Mouse (Mus musculus) hindbrain, embryonic 13.5 days (tissue): Measurements from ENCODE around the gene Lrig1. TPM values are rescaled to one million over a fixed set of nuclear protein-coding genes. Genes with fewer than 3 reads are reported as not detected.

Experiments
- ATAC-seq: fragments of 200-750 bp; cut with Nextera tagmentation; 2 replicates; pipeline ENCODE4 v1.8.0; 2017; ENCODE audit warnings: moderate TSS enrichment; ENCODE audit not compliant: low FRiP score
- H3K27ac ChIP-seq: fragments of 300-500 bp; sonication (generic); 2 replicates; pipeline ENCODE4 v1.5.1; 2015; ENCODE audit warnings: inconsistent platforms, mild to moderate bottlenecking, moderate library complexity
- H3K27me3 ChIP-seq: fragments of 300-500 bp; sonication (generic); 2 replicates; pipeline ENCODE4 v1.6.1; 2015; ENCODE audit warnings: mild to moderate bottlenecking, inconsistent platforms
- H3K36me3 ChIP-seq: fragments of 300-500 bp; sonication (generic); 2 replicates; pipeline ENCODE4 v1.6.1; 2015; ENCODE audit warnings: mild to moderate bottlenecking, inconsistent platforms
- H3K4me1 ChIP-seq: fragments of 300-500 bp; sonication (generic); replicated peaks from 2 replicates; pipeline ENCODE4 v1.6.1; 2015; ENCODE audit warnings: inconsistent platforms
- H3K4me2 ChIP-seq: fragments of 300-500 bp; sonication (generic); 2 replicates; pipeline ENCODE4 v1.6.1; 2015; ENCODE audit warnings: inconsistent platforms, mild to moderate bottlenecking, moderate library complexity
- H3K4me3 ChIP-seq: fragments of 300-500 bp; sonication (generic); 2 replicates; pipeline ENCODE4 v1.5.1; 2015; ENCODE audit warnings: mild to moderate bottlenecking, inconsistent platforms
- H3K9ac ChIP-seq: fragments of 300-500 bp; sonication (generic); 2 replicates; pipeline ENCODE4 v1.6.1; 2015; ENCODE audit warnings: mild to moderate bottlenecking, inconsistent platforms
- H3K9me3 ChIP-seq: fragments of 300-500 bp; sonication (generic); 2 replicates; pipeline ENCODE4 v1.6.1; 2016; ENCODE audit warnings: inconsistent platforms
- WGBS: fragments of 180-500 bp; shearing (Covaris S2); methylation state at CpG from one replicate; pipeline ENCODE4 v1.1.7; 2015; 5-methylcytosine and 5-hydroxymethylcytosine counted together
- polyA plus RNA-seq: library from polyadenylated mRNA; unstranded; fragments of >200 nt; fragmentation: Nextera tagmentation; extraction: Ambion mirVana; gene quantifications from 2 replicates; pipeline ENCODE4 v1.2.1, GENCODE M21; 2015

Lrig1 gene
- polyA plus RNA-seq, 1 experiment from 2014 or later = 12.5 TPM

DNA sequence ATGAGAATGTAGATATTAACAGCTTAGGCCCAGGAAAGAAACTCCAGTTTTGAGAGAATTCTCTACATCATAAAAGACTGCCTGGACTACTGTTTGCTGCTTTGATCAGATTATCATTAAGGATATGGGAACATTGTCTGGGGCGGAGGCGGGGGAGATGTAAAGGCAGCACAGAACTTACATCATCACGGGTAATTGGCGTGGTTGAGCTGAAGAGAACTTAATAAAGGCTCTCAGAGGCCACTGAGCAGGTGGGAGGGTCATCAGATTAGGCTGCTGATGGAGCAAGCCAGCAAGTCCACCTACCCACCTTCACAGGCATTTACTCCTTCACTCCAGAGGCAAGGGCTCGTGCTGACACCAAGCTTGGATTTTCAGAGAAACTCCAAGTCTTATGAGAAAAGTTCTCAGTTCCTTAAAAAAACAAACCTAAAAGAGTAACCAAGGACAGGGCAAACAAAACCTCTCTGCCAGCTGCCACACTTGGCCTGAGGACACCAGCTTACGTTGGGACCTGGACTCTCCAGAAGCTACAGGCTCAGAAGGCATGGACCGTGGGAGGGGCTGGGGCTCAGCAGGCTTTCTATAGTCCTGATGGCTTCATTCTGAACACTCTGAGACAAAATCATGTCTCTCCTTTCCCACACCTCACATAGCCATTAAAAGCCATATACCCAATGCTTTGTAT, 33.4 kb downstream of the Lrig1 start:
- H3K4me1 ChIP-seq = peaks cover 44% of the 10 kb centered on the region
- no peak overlapping the region for H3K9ac ChIP-seq
- WGBS = 65% methylated on average over 7 of the region's 7 CpGs
- H3K27me3 ChIP-seq = no peaks in the 10 kb centered on the region
- H3K27ac ChIP-seq = no peak overlapping the region
- no peak overlapping the region for H3K4me2 ChIP-seq
- H3K9me3 ChIP-seq = no peaks in the 10 kb centered on the region
- no peak for ATAC-seq
- H3K36me3 ChIP-seq = no peaks in the 10 kb centered on the region
- no peak overlapping the region for H3K4me3 ChIP-seq

- Histone ChIP-seq H3K27me3 (no peaks in the 10 kb centered on the region), H3K4me1 (peaks cover 44% of the 10 kb centered on the region), H3K9me3 (no peaks in the 10 kb centered on the region), H3K9ac (no peak overlapping the region), H3K4me2 (no peak overlapping the region), H3K27ac (no peak overlapping the region), H3K4me3 (no peak overlapping the region), H3K36me3 (no peaks in the 10 kb centered on the region)
- WGBS = 53% methylated on average over 1 of the region's 1 CpGs
- no peak for ATAC-seq
These were observed 34.3 kb downstream of the Lrig1 start for GRCm38 (mm10) chr6:94665677-94666076.

DNA sequence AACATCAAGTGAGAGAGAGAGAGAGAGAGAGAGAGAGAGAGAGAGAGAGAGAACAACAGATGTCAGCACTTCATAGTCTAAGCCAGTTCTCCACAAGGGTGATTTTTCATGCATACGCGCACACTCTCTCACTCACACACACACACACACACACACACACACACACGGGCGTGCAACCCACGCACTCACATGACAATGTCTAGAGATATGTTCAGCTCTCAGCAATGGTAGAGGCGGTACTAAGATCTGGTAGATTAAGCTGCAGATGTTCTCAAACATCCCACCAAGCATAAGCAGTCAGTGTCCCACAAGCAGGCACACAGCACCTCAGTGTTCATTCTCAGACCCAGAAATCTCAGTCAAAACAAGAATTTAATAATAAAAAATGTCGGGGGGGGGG, 34.7 kb downstream of the Lrig1 start:
- Histone ChIP-seq H3K36me3 (no peaks in the 10 kb centered on the region), H3K4me1 (peaks cover 44% of the 10 kb centered on the region), H3K27me3 (no peaks in the 10 kb centered on the region), H3K9me3 (no peaks in the 10 kb centered on the region), H3K27ac (no peak overlapping the region), H3K4me2 (no peak overlapping the region), H3K9ac (no peak overlapping the region), H3K4me3 (no peak overlapping the region)
- ATAC-seq = no peak
- WGBS = 87% methylated on average over 7 of the region's 7 CpGs

DNA sequence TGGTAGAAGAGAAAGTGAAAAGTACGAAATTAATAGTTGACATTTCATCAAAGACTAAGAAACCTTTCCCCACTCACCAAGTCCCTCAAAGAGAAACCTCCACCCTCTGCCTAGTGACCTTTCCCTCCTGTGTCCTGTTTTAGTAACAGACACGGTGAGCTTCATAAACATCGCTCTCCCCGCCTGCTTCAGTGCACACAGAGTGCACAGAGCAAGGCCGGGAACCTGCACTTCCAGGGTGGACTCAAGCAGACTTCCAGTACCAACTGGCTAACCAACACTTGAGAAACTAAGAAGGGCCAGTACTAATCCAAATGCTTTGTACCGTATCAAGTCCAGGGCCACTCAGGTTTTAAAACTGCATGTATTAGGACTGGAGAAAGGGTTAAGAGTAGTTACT, 36.0 kb downstream of the Lrig1 start:
- no peak overlapping the region for H3K4me3 ChIP-seq
- H3K9me3 ChIP-seq = no peaks in the 10 kb centered on the region
- no peak for ATAC-seq
- peaks cover 44% of the 10 kb centered on the region for H3K4me1 ChIP-seq
- WGBS = 82% methylated on average over 6 of the region's 6 CpGs
- no peaks in the 10 kb centered on the region for H3K27me3 ChIP-seq
- H3K4me2 ChIP-seq = no peak overlapping the region
- H3K27ac ChIP-seq = no peak overlapping the region
- H3K36me3 ChIP-seq = no peaks in the 10 kb centered on the region
- H3K9ac ChIP-seq = no peak overlapping the region

DNA sequence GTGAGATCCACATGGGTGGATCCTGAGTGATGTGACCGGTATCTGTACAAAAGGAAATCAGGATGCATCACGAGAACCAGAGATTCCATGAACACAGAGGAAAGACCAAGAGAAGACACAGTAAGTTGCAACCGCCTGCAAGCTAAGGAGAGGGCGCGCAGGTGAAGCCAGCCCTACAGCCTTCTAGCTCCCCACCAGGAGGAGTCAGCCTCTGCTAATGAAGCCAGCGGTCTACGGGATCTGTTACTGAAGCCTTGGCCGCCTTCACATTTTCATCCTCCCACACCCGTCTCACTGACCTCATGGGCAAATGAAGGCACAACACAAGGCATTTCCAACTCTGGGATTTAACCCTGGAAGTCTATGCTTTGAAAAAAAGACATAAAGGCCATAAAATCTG, 38.0 kb downstream of the Lrig1 start:
- ATAC-seq = no peak

DNA sequence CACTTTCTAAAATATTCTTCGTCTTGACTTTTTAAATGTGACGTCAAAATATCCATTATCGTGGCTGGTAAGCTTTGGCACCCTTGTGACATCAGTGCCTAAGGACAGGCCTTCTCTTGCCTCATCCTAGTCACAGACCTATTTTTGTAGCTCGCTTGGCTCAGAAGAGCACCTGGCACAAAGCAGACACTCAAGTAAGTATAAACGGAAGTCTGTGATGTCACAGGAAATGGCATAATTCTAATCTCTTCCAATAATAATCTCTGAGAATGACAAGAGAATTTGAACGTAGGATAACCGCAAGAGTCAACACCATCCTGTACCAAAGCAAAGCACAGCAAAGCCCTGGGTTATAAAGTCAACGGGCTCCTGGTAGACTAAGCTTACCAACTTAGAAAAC, 38.6 kb downstream of the Lrig1 start:
- ATAC-seq = no peak
- no peak overlapping the region for H3K4me2 ChIP-seq
- H3K4me3 ChIP-seq = no peak overlapping the region
- no peaks in the 10 kb centered on the region for H3K27me3 ChIP-seq
- no peaks in the 10 kb centered on the region for H3K36me3 ChIP-seq
- WGBS = 95% methylated on average over 8 of the region's 8 CpGs
- H3K9ac ChIP-seq = no peak overlapping the region
- peaks cover 33% of the 10 kb centered on the region for H3K4me1 ChIP-seq
- no peak overlapping the region for H3K27ac ChIP-seq
- no peaks in the 10 kb centered on the region for H3K9me3 ChIP-seq

More for the DNA sequence above, 38.0 kb downstream of the Lrig1 start:
- H3K36me3 ChIP-seq = no peaks in the 10 kb centered on the region
- H3K27me3 ChIP-seq = no peaks in the 10 kb centered on the region
- no peak overlapping the region for H3K4me3 ChIP-seq
- no peaks in the 10 kb centered on the region for H3K9me3 ChIP-seq
- 86% methylated on average over 9 of the region's 9 CpGs for WGBS
- peaks cover 33% of the 10 kb centered on the region for H3K4me1 ChIP-seq
- no peak overlapping the region for H3K4me2 ChIP-seq
- no peak overlapping the region for H3K9ac ChIP-seq
- H3K27ac ChIP-seq = no peak overlapping the region

DNA sequence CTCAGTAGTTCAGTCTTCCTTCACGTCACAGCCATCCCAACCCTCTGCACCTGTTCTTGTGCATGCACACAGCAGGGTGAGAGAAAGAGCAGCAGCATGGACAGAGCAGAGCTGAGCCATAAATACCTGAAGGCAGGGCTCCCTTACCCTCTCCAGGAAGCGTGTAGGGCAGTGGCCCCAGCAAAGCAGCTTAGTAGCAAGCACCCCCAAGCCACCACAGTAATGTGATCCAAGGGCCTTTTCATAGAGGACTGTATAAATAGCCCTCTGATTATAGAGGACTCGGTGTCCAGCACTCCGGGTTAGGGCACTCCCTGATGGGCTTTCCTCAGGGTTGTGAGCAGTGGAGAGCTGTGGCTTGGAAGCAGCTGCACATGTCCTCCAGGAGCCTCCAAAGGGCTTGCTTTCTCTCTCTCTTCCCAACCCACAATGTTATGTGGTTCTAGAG, 40.0 kb downstream of the Lrig1 start:
- Histone ChIP-seq H3K4me3 (no peak overlapping the region), H3K9me3 (no peaks in the 10 kb centered on the region), H3K27ac (no peak overlapping the region), H3K4me2 (no peak overlapping the region), H3K27me3 (no peaks in the 10 kb centered on the region), H3K4me1 (peaks cover 35% of the 10 kb centered on the region), H3K9ac (no peak overlapping the region), H3K36me3 (no peaks in the 10 kb centered on the region)
- WGBS = 77% methylated on average over 4 of the region's 4 CpGs
- ATAC-seq = no peak

- Histone ChIP-seq H3K27me3 (no peaks in the 10 kb centered on the region), H3K9ac (no peak overlapping the region), H3K4me2 (no peak overlapping the region), H3K9me3 (no peaks in the 10 kb centered on the region), H3K36me3 (no peaks in the 10 kb centered on the region), H3K4me3 (no peak overlapping the region), H3K27ac (no peak overlapping the region), H3K4me1 (peaks cover 38% of the 10 kb centered on the region)
- 57% methylated on average over 6 of the region's 6 CpGs for whole genome bisulfite sequencing
- no peak for ATAC-seq
These were observed 41.9 kb downstream of the Lrig1 start for GRCm38 (mm10) chr6:94658136-94658480.

- peaks cover 45% of the 10 kb centered on the region for H3K4me1 ChIP-seq
- no peaks in the 10 kb centered on the region for H3K9me3 ChIP-seq
- 75% methylated on average over 12 of the region's 12 CpGs for WGBS
- H3K27me3 ChIP-seq = no peaks in the 10 kb centered on the region
- H3K27ac ChIP-seq = no peak overlapping the region
- no peak overlapping the region for H3K9ac ChIP-seq
- ATAC-seq = no peak
- H3K36me3 ChIP-seq = no peaks in the 10 kb centered on the region
- no peak overlapping the region for H3K4me3 ChIP-seq
- no peak overlapping the region for H3K4me2 ChIP-seq
These were observed 42.5 kb downstream of the Lrig1 start for GRCm38 (mm10) chr6:94657204-94658135.

DNA sequence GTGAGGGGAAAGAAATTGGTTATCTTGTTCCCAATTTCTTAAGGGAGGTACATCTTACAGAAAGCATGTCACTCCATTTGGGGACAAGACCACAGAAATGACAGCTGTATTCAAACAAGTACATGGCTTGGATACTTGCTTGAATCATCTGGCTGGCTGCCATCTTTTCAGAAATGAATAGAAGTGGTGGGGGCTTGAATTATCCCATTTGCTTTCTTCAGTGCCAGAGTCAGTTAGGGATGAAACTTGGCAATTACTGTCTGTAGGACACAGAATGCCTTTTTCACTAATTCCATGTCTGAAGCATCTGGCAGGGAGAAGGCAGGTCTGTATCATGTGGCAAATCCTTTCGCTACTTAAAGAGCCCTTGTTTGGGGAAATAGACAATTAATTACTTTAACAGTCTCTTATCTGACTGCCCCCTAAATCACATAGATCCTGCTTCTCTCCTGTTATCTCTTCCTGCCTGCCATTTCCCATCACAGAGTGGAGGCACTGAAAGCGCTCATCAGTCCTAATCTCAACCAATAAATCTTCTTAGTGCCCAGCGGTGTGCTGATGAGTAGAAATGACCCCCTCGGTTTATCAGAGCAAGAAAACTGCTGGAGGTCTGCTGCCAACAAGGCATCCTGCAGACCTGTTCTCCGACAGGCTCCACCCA, 44.0 kb downstream of the Lrig1 start:
- H3K27ac ChIP-seq = peak overlapping the region; percentile 53
- ATAC-seq = peak; percentile 61; the same call in 1 of the 2 replicates
- H3K4me3 ChIP-seq = no peak overlapping the region
- no peaks in the 10 kb centered on the region for H3K9me3 ChIP-seq
- H3K36me3 ChIP-seq = no peaks in the 10 kb centered on the region
- H3K9ac ChIP-seq = no peak overlapping the region
- no peaks in the 10 kb centered on the region for H3K27me3 ChIP-seq
- WGBS = 55% methylated on average over 5 of the region's 5 CpGs
- no peak overlapping the region for H3K4me2 ChIP-seq
- H3K4me1 ChIP-seq = peaks cover 57% of the 10 kb centered on the region

DNA sequence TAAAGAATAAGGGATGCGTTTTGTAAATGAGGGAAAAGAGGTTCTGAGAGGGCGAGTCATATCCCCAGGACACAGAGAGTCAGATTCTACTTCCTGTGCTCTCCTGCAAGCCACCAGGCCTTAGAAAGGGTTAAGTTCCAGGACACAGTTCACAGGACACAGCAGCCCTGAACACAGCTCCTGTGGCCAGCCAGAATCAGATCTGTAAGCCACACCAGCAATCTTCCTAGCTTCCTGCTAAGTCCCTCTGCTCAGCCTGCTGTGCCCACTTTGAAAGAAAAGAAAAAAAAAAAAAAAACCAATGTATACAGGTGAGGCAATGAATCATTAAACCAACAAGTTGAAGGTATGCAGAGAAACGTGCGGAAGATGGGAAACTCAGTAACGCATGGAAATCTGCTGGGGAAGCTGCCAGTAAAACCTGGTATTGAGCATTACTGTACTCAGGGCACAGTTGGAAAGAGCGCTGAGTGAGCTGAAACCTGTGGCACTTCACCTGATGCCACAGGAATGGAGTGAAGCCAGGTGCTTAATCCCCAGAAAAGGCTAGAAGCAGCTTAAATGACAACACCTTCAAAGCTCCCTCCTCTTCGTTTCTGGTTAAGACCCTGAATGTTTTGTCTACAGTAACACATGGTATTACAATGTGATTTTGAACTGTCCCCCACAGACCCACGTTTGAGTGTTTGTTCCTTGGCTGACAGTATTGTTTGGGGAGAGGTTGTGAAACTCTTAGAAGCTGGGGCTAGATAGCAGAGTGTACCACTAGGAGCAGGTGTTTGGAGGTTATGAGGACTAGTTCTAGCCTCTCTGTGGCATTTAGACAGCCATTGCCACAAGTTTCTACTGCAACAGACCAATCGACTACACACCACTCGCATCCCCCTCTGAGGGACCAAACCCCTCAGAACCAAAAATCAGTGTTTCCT, 46.3 kb downstream of the Lrig1 start:
- H3K4me1 ChIP-seq = peaks cover 75% of the 10 kb centered on the region
- no peak overlapping the region for H3K4me2 ChIP-seq
- 80% methylated on average over 10 of the region's 10 CpGs for WGBS
- no peaks in the 10 kb centered on the region for H3K27me3 ChIP-seq
- H3K4me3 ChIP-seq = no peak overlapping the region
- H3K27ac ChIP-seq = no peak overlapping the region
- no peaks in the 10 kb centered on the region for H3K36me3 ChIP-seq
- no peaks in the 10 kb centered on the region for H3K9me3 ChIP-seq
- ATAC-seq = no peak
- H3K9ac ChIP-seq = no peak overlapping the region
